Mouse (Mus musculus) hindbrain, embryonic 10.5 days (tissue): ENCODE data around the gene Aplp2. TPM values are rescaled to one million over a fixed set of nuclear protein-coding genes. Genes with fewer than 3 reads are reported as not detected.

ENCODE experiments used
- DNase-seq: peaks from one replicate; pipeline ENCODE4 v3.0.0-alpha.2; 2017; ENCODE audit warnings: low spot score
- H3K27ac ChIP-seq: fragments of 300-500 bp; sonication (generic); 2 replicates; pipeline ENCODE4 v1.5.1; 2016; ENCODE audit warnings: mild to moderate bottlenecking, moderate library complexity
- H3K27me3 ChIP-seq: fragments of 300-500 bp; sonication (generic); 2 replicates; pipeline ENCODE4 v1.6.1; 2016; ENCODE audit warnings: mild to moderate bottlenecking; ENCODE audit not compliant: poor library complexity, insufficient read depth, severe bottlenecking
- H3K36me3 ChIP-seq: fragments of 300-500 bp; sonication (generic); 2 replicates; pipeline ENCODE4 v1.6.1; 2016; ENCODE audit warnings: mild to moderate bottlenecking, moderate library complexity
- H3K4me1 ChIP-seq: fragments of 300-500 bp; sonication (generic); replicated peaks from 2 replicates; pipeline ENCODE4 v1.6.1; 2016; ENCODE audit warnings: mild to moderate bottlenecking
- H3K4me3 ChIP-seq: fragments of 300-500 bp; sonication (generic); 2 replicates; pipeline ENCODE4 v1.5.1; 2016; ENCODE audit warnings: mild to moderate bottlenecking, moderate library complexity
- H3K9me3 ChIP-seq: fragments of 300-500 bp; sonication (generic); 2 replicates; pipeline ENCODE4 v1.6.1; 2016; ENCODE audit warnings: mild to moderate bottlenecking, moderate library complexity
- WGBS: fragments of 180-500 bp; shearing (Covaris S2); methylation state at CpG from one replicate; pipeline ENCODE4 v1.1.7; 2016; 5-methylcytosine and 5-hydroxymethylcytosine counted together
- polyA plus RNA-seq: library from polyadenylated mRNA; unstranded; fragments of >200 nt; fragmentation: Nextera tagmentation; extraction: Ambion mirVana; gene quantifications from 2 replicates; pipeline ENCODE4 v1.2.1, GENCODE M21; 2016

The Aplp2 gene
- polyA plus RNA-seq, 1 experiment from 2014 or later = 220 TPM

GRCm38 (mm10) chr9:31243306-31243938 is 31.8 kb upstream of the Aplp2 start:
- Histone ChIP-seq H3K36me3 (no peaks in the 10 kb centered on the region), H3K4me3 (no peak overlapping the region), H3K4me1 (peaks cover 4% of the 10 kb centered on the region; the same call in 1 of the 2 replicates), H3K9me3 (no peaks in the 10 kb centered on the region), H3K27me3 (no peaks in the 10 kb centered on the region), H3K27ac (no peak overlapping the region)
- DNase-seq = no peak
- WGBS = 78% methylated on average over 18 of the region's 18 CpGs

- Histone ChIP-seq H3K4me3 (no peak overlapping the region), H3K9me3 (no peaks in the 10 kb centered on the region), H3K4me1 (0 out of 2 replicates have a peak, but pooled peaks cover under 1% of the 10 kb centered on the region), H3K36me3 (no peaks in the 10 kb centered on the region), H3K27ac (no peak overlapping the region), H3K27me3 (no peaks in the 10 kb centered on the region)
- 88% methylated on average over 7 of the region's 7 CpGs for WGBS
- DNase-seq = no peak
Observed at GRCm38 (mm10) chr9:31241208-31241699, 29.6 kb upstream of the Aplp2 start.

- Histone ChIP-seq H3K4me3 (no peak overlapping the region), H3K36me3 (no peaks in the 10 kb centered on the region), H3K9me3 (no peaks in the 10 kb centered on the region), H3K27ac (no peak overlapping the region), H3K4me1 (no peaks in the 10 kb centered on the region), H3K27me3 (no peaks in the 10 kb centered on the region)
- WGBS = 90% methylated on average over 8 of the region's 8 CpGs
- no peak for DNase-seq
Observed at GRCm38 (mm10) chr9:31240522-31241207, 29.1 kb upstream of the Aplp2 start.

- 82% methylated on average over 2 of the region's 2 CpGs for WGBS
- Histone ChIP-seq H3K27ac (no peak overlapping the region), H3K9me3 (no peaks in the 10 kb centered on the region), H3K36me3 (no peaks in the 10 kb centered on the region), H3K4me1 (no peaks in the 10 kb centered on the region), H3K4me3 (no peak overlapping the region), H3K27me3 (no peaks in the 10 kb centered on the region)
- DNase-seq = no peak
Observed at GRCm38 (mm10) chr9:31239551-31239950, 27.9 kb upstream of the Aplp2 start.

GRCm38 (mm10) chr9:31238526-31238925 is 26.9 kb upstream of the Aplp2 start:
- no peak for DNase-seq
- no peak overlapping the region for H3K27ac ChIP-seq
- no peaks in the 10 kb centered on the region for H3K9me3 ChIP-seq
- no peaks in the 10 kb centered on the region for H3K36me3 ChIP-seq
- H3K4me3 ChIP-seq = no peak overlapping the region
- WGBS = 79% methylated on average over 2 of the region's 2 CpGs
- H3K27me3 ChIP-seq = no peaks in the 10 kb centered on the region
- no peaks in the 10 kb centered on the region for H3K4me1 ChIP-seq

- 76% methylated on average over 5 of the region's 5 CpGs for WGBS
- DNase-seq = no peak
- Histone ChIP-seq H3K27ac (no peak overlapping the region), H3K4me3 (no peak overlapping the region), H3K9me3 (no peaks in the 10 kb centered on the region), H3K36me3 (no peaks in the 10 kb centered on the region), H3K4me1 (0 out of 2 replicates have a peak, but pooled peaks cover 8% of the 10 kb centered on the region), H3K27me3 (no peaks in the 10 kb centered on the region)
Observed at GRCm38 (mm10) chr9:31236079-31236478, 24.5 kb upstream of the Aplp2 start.

GRCm38 (mm10) chr9:31235489-31235888 is 23.9 kb upstream of the Aplp2 start:
- DNase-seq = no peak
- Histone ChIP-seq H3K27me3 (no peaks in the 10 kb centered on the region), H3K27ac (no peak overlapping the region), H3K9me3 (no peaks in the 10 kb centered on the region), H3K4me3 (no peak overlapping the region), H3K4me1 (0 out of 2 replicates have a peak, but pooled peaks cover 8% of the 10 kb centered on the region), H3K36me3 (no peaks in the 10 kb centered on the region)
- WGBS = 86% methylated on average over 9 of the region's 9 CpGs

GRCm38 (mm10) chr9:31235030-31235429 is 23.4 kb upstream of the Aplp2 start:
- no peaks in the 10 kb centered on the region for H3K27me3 ChIP-seq
- no peak overlapping the region for H3K4me3 ChIP-seq
- DNase-seq = no peak
- no peak overlapping the region for H3K27ac ChIP-seq
- 0 out of 2 replicates have a peak, but pooled peaks cover 8% of the 10 kb centered on the region for H3K4me1 ChIP-seq
- no peaks in the 10 kb centered on the region for H3K36me3 ChIP-seq
- WGBS = 74% methylated on average over 4 of the region's 4 CpGs
- H3K9me3 ChIP-seq = no peaks in the 10 kb centered on the region

- H3K4me1 ChIP-seq = peaks cover 1% of the 10 kb centered on the region; the same call in 1 of the 2 replicates
- no peak overlapping the region for H3K27ac ChIP-seq
- no peak overlapping the region for H3K4me3 ChIP-seq
- DNase-seq = no peak
- 91% methylated on average over 8 of the region's 8 CpGs for WGBS
- H3K36me3 ChIP-seq = no peaks in the 10 kb centered on the region
- H3K9me3 ChIP-seq = no peaks in the 10 kb centered on the region
- H3K27me3 ChIP-seq = no peaks in the 10 kb centered on the region
Observed at GRCm38 (mm10) chr9:31226541-31226940, 14.9 kb upstream of the Aplp2 start.

GRCm38 (mm10) chr9:31225808-31226207 is 14.2 kb upstream of the Aplp2 start:
- 86% methylated on average over 11 of the region's 11 CpGs for WGBS

GRCm38 (mm10) chr9:31223475-31223874 is 11.9 kb upstream of the Aplp2 start:
- no peak for DNase-seq
- H3K4me1 ChIP-seq = peaks cover 7% of the 10 kb centered on the region; the same call in 1 of the 2 replicates
- H3K4me3 ChIP-seq = no peak overlapping the region
- H3K27me3 ChIP-seq = no peaks in the 10 kb centered on the region
- H3K36me3 ChIP-seq = no peaks in the 10 kb centered on the region
- WGBS = 74% methylated on average over 4 of the region's 4 CpGs
- no peaks in the 10 kb centered on the region for H3K9me3 ChIP-seq
- no peak overlapping the region for H3K27ac ChIP-seq

More at GRCm38 (mm10) chr9:31225808-31226207, 14.2 kb upstream of the Aplp2 start:
- Histone ChIP-seq H3K9me3 (no peaks in the 10 kb centered on the region), H3K27ac (no peak overlapping the region), H3K27me3 (no peaks in the 10 kb centered on the region), H3K4me3 (no peak overlapping the region), H3K4me1 (peaks cover 7% of the 10 kb centered on the region; the same call in 1 of the 2 replicates), H3K36me3 (no peaks in the 10 kb centered on the region)
- no peak for DNase-seq

GRCm38 (mm10) chr9:31221170-31221569 is 9.6 kb upstream of the Aplp2 start:
- Histone ChIP-seq H3K27ac (no peak overlapping the region), H3K4me1 (peaks cover 7% of the 10 kb centered on the region; the same call in 1 of the 2 replicates), H3K36me3 (no peaks in the 10 kb centered on the region), H3K27me3 (no peaks in the 10 kb centered on the region), H3K4me3 (no peak overlapping the region), H3K9me3 (no peaks in the 10 kb centered on the region)
- no peak for DNase-seq
- WGBS = 32% methylated on average over 10 of the region's 10 CpGs
